Mouse (Mus musculus) thymus, adult 2 months (tissue): ENCODE data around the gene Ifit3b.

Source experiments
- CTCF ChIP-seq: fragments of 200-500 bp; IDR thresholded peaks from 2 replicates; pipeline ENCODE4 v1.5.1; 2012; ENCODE audit warnings: mild to moderate bottlenecking, control low read depth, low read length, moderate library complexity, borderline replicate concordance; ENCODE audit not compliant: control insufficient read depth, poor library complexity, insufficient read depth; ENCODE audit errors: extremely low read depth
- POLR2A ChIP-seq: fragments of 200-500 bp; IDR thresholded peaks from 2 replicates; pipeline ENCODE4 v1.6.1; 2012; ENCODE audit warnings: mild to moderate bottlenecking, low read length, control low read depth, moderate library complexity; ENCODE audit not compliant: control insufficient read depth, poor library complexity, insufficient read depth; ENCODE audit errors: extremely low read depth

DNA sequence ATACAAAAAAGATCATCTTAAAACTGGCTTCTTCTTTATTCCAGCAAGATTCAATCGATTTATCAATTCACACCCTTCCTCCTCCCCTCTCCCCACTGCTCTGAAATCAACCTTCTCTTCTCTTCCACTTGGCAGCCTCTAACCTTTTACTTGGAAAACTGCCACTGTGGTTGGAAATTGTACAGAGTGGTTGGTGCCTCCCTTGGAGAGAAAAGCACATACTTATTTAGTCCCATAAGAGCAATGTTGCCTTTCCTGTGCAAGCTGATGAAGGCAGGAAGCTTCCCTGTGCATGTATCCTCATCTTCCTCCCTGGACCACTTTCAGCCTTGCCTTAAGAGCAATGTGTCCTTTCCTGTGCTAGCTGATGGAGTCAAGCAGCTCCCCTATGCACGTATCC lies 9.4 kb upstream of the Ifit3b start:
- no peak for TF ChIP-seq CTCF
- TF ChIP-seq POLR2A = no peak
